ENCODE assay signal across 18 mouse cellular contexts in the genomic region with DNA sequence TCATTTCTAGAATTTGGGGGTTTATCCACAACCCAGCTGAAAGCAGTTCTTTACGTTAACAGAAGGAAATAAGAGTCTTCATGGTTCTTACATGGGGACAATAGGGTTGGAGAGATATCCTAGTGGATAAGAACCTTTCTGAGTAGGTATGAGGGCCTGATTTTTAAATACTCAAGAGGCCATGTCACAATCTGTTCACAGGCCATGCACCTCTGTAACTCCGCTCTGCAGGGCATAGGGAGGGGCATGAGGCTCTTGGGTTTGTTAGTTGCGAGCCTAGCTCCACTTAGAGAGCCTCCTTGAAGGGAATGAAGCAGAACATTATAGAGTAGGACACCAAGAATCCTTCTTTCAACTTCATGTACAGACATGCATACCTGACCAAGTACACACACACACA.
"Had no signal": no experiment of that assay in that cellular context is flagged by ENCODE, and none has a peak within 500 bp of the region (broad histone marks: within the 10 kb centered on the region; RNA-seq: fewer than 3 reads in every experiment).

No protein-coding gene starts in this region.

- H3K36me3 ChIP-seq: liver, embryonic 13.5 days; liver, embryonic 15.5 days; lung, embryonic 15.5 days; midbrain, embryonic 13.5 days; midbrain, embryonic 15.5 days; neural tube, embryonic 12.5 days; stomach, embryonic 15.5 days had no signal

- H3K4me2 ChIP-seq: liver, embryonic 11.5 days; liver, embryonic 13.5 days; liver, embryonic 15.5 days; lung, embryonic 15.5 days; midbrain, embryonic 11.5 days; midbrain, embryonic 13.5 days; midbrain, embryonic 15.5 days; neural tube, embryonic 12.5 days; stomach, embryonic 15.5 days had no signal

- ATAC-seq: liver, postnatal 0 days; midbrain, embryonic 13.5 days; midbrain, embryonic 15.5 days had no signal

- DNase-seq: liver; liver, embryonic 13.5 days; liver, postnatal 0 days; right cerebral cortex, postnatal 14 days; thymus, adult 2 months; thymus, postnatal 25 days; thymus, postnatal 4 days had no signal

- H3K9ac ChIP-seq: liver, embryonic 13.5 days; liver, embryonic 15.5 days; liver, postnatal 0 days; lung, embryonic 15.5 days; midbrain, embryonic 13.5 days; midbrain, embryonic 15.5 days; neural tube, embryonic 12.5 days; stomach, embryonic 15.5 days had no signal

- H3K27me3 ChIP-seq: liver, embryonic 13.5 days; liver, embryonic 15.5 days; lung, embryonic 15.5 days; megakaryocyte, embryonic 14.5 days; midbrain, embryonic 13.5 days; midbrain, embryonic 15.5 days; neural tube, embryonic 12.5 days; stomach, embryonic 15.5 days had no signal

- H3K4me1 ChIP-seq: liver, embryonic 13.5 days; liver, embryonic 15.5 days; lung, embryonic 15.5 days; megakaryocyte, embryonic 14.5 days; midbrain, embryonic 13.5 days; midbrain, embryonic 15.5 days; neural tube, embryonic 12.5 days; stomach, embryonic 15.5 days had no signal

- H3K4me3 ChIP-seq: liver, embryonic 13.5 days; liver, embryonic 15.5 days; lung, embryonic 15.5 days; megakaryocyte, embryonic 14.5 days; midbrain, embryonic 13.5 days; midbrain, embryonic 15.5 days; neural tube, embryonic 12.5 days; stomach, embryonic 15.5 days had no signal

- H3K9me3 ChIP-seq: liver, embryonic 13.5 days; liver, embryonic 15.5 days; lung, embryonic 15.5 days; megakaryocyte, embryonic 14.5 days; midbrain, embryonic 13.5 days; midbrain, embryonic 15.5 days; neural tube, embryonic 12.5 days; stomach, embryonic 15.5 days had no signal

- H3K27ac ChIP-seq: liver, embryonic 13.5 days; liver, embryonic 15.5 days; lung, embryonic 15.5 days; macrophage; midbrain, embryonic 13.5 days; midbrain, embryonic 15.5 days; neural tube, embryonic 12.5 days; stomach, embryonic 15.5 days; stomach, postnatal 0 days had no signal
